Mouse (Mus musculus) CD4-positive helper T cell, adult 2 months (primary cell): Measurements from ENCODE around the gene Pik3c2b.

Source experiments
- DNase-seq: peaks from one replicate; pipeline ENCODE4 v3.0.0-alpha.2; 2012; ENCODE audit warnings: low read depth, missing footprints, low spot score

Pik3c2b gene

DNA sequence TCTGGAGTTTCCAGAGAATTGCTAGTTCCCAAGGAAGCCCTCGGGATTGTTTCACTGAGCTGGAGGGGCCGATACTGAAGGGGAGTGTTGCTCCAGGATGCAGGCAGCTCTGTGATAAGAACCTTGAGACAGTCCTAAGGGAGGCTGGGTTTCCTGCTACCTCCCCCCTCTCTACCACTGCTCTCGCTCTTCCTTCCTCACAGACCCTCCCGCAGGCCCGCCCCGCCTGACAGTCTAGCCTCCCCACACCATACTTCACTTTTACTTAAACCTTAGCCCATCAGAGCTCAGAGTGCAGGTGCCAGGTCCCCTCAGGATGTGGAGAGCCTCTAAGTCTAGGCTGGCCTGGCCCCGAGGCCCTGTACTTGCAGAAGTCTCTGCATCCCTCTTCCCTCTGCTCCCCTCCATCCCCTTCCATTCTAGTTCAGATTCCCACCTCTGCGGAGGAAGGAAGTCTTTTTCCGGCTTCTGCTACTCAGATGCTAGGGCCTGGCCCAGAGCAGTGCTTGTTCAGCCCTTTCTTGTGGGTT, 27.9 kb downstream of the Pik3c2b start:
- DNase-seq: peak; percentile 41

DNA sequence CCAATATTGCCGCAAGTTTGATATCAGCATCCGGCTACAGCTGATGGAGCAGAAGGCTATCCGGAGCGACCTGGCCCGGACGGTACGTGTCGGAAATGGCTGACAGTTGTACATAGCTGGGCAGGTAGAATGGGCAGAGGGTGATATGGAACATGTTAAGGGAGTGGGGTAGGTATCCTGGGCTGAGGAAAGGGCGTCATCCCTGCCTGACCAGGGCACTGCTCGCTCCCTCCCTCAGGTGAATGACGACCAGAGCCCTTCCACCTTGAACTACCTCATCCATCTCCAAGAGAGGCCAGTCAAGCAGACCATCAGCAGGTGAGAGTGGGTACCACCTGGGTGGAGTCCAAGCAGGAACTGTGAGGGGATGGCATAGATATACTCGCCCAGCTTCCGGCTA, 29.1 kb downstream of the Pik3c2b start:
- no peak for DNase-seq

- no peak for DNase-seq
Measured at GRCm38 (mm10) chr1:133075651-133076400, 30.4 kb downstream of the Pik3c2b start.

GRCm38 (mm10) chr1:133076681-133077514, 31.4 kb downstream of the Pik3c2b start:
- no peak for DNase-seq

DNA sequence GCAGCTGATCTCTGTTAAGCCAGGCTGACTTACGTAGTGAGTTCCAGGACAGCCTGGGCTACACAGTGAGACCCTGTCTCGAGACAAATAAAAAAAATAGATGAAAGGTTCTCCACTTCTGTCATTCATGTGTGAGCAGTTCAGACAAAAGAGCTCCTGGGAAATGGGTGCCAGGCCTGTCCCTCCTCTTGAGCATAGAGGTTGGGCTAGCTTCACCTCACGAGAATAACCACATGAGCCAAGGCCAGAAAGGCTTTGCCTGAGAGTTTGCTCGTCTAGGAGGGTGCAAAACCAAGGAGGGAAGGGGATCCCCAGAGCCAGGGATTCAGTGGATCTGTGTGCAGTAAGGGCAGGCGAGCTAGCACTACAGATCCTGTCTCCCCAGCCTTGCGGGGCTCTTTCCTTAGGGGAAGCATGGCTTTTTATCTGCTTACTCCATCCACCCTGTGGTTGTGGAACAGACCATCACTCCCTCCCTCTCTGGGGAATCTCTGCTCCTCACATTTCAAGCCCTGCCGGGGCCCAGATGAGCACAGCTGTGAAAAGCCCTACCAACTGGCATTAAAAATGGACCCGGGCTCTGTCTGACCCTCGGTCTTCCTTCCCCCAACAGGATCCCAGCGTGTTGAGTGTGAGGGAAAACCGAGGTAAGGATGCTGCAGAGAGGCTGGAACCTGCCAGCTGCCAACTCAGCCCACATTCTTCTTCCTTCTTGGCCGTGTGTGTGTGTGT, 32.3 kb downstream of the Pik3c2b start:
- DNase-seq: no peak

DNA sequence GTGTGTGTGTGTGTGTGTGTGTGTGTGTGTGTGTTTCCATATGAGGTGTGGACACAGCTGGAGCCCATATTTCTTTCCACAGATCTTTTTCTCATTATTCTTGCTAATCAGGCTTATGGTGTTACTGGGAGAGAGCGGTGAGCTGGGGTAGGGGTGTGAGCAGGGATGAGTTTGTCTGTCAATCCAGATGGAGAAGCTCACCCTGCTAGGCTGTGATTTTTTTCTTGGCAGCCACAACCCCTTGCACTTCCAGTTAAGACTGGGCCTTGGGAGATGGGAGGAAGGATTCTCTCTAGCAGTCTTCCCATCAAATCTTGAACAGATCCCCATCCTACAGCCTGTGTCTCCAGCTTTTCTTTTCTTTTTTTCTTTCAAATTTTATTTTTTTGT, 32.9 kb downstream of the Pik3c2b start:
- DNase-seq: no peak

GRCm38 (mm10) chr1:133079509-133079908, 34.0 kb downstream of the Pik3c2b start:
- no peak for DNase-seq

DNA sequence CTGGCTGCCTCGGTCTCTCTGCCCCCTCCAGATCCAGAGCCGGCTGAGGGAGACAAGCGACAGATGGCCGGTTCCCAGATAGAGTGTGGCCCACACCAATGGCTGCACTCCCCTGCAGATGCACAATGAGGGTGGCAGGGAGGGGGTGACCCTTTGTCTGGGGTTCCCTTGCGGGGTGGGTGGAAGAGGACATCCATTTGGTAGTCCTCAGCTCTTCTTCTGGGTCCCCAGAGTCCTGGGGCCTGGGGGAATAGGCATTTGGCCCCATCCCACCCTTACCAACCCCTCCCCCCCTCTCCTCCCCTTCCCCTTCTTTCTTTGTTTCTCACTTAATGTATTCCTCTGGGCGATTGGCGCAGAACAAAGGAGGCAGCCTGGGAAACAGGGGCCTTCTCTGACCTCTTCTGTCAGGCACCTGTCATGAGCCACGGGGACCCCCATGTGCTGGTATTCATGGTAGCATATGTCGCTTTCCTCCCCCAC, 34.7 kb downstream of the Pik3c2b start:
- no peak for DNase-seq

GRCm38 (mm10) chr1:133080717-133081116, 35.2 kb downstream of the Pik3c2b start:
- DNase-seq: no peak

DNA sequence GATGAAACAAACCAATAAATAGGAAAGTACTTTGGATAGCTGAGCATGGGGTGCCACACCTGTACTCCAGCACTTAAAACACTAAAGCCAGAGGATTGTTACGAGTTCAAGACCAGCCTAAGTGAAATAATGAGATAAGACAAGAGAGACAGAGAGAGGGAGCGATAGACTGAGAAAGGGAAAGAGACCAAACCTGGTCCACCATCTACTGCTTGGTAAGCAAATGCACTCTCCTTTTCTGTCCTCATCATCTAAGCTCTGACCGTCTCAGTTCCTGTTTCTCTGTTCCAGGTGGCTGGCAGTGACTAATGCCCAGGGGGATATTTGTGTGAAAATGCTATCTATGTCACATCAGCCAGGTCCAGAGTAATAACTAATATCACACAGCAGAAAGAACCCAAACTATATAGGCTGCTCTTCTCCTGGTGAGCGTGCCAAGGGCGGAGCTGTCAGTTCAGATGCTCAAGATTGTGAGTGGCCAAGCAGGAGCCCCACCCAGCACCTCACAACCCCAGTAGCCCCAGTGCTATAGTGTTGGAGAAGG, 37.6 kb downstream of the Pik3c2b start:
- DNase-seq: no peak

- no peak for DNase-seq
Measured at GRCm38 (mm10) chr1:133083942-133084625, 38.6 kb downstream of the Pik3c2b start.

DNA sequence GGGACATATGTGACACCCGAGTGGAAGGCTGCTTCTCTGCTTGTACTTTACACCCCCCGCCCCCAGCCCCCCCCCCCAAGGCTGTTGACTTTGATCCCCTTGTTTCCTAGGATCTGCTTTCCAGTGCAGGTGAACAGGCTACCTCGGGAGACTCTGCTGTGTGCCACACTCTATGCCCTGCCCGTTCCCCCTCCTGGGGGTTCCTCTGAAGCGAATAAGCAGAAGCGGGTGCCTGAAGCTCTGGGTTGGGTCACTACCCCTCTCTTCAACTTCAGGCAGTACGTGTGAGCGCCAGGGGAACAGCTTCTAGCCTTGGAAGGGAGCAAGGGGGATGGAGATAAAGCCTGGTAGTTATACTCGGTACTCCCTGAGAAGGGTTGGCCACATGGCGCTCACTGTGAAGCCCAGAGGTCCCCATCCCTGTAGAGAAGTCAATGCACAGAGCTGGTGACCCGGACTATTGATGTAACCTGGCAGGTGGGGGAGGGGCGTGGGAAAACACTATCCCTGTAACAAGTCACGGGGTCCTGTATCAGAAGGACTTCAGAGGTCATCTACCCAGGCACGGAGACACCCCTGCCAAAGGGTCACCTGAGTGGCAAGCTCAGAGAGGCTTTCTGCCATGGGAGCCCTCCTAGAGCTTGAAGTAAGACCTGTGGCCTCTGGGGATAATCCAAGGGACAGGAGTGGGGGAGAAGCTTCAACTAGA, 39.4 kb downstream of the Pik3c2b start:
- no peak for DNase-seq

DNA sequence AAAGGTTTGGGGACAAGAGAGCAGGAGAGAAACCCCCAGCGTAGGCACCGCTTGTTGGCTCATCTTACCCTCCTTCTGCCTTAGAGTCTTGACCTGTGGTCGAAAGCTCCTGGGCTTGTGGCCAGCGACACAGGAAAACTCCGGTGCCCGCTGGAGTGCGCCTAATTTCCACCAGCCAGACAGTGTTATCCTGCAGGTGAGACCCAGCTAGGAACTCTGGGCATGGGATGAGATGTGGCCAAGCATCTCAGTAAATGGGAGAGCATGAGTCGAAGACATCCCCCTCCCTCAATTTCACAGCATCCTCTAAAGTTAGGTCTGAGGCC, 39.9 kb downstream of the Pik3c2b start:
- DNase-seq: no peak

- DNase-seq: no peak
Measured at GRCm38 (mm10) chr1:133086804-133087203, 41.3 kb downstream of the Pik3c2b start.

DNA sequence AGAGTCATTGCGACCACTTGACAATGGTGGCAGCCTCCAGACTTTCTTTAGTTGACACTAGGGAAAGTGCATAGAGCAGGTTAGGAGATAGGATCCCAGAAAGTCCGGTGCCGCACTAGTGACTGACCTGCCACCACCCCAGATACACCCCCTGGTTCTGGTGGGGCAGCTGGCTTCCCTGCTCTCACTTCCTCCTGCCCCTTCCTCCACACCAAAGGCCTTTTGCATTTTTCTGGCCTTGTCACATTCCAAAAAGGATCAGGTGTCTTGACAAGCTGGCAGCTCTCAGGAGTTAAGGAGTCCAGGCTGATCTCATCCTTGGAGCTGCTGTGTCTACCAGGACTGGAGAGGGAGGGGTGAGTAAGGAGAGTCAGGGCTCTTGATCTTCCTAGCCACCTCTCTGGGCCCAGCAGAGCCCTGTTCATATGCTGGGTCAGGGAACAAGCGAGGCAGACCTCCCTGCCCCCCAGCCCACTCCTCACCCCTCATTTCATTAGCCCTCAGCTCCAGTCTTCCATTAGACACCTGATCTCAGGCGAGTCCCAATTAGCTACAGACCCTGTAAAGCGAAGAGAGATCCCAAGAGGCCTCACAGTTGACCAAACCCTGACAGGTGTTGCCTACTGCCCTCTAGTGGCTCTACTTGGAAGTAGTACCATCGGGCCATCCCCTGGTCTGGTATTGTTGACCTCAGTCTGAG, 41.9 kb downstream of the Pik3c2b start:
- peak; percentile 52 for DNase-seq

DNA sequence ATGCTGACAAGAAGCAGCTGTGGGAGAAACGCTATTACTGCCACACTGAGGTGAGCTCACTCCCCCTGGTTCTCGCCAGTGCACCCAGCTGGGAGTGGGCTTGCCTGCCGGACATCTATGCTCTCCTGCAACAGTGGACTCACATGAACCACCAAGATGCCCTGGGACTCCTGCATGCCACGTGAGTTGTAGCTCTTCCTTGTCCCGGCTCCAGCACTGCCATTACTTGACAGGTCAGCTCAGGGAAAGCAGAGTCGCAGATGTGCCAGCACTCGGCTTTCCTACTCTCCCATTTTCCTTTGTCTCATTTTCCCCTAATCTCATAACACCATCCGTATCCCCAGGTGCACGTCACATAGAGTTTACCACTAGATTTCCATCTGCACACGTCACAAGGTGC, 42.7 kb downstream of the Pik3c2b start:
- no peak for DNase-seq

GRCm38 (mm10) chr1:133089415-133089814, 43.9 kb downstream of the Pik3c2b start:
- DNase-seq: no peak

DNA sequence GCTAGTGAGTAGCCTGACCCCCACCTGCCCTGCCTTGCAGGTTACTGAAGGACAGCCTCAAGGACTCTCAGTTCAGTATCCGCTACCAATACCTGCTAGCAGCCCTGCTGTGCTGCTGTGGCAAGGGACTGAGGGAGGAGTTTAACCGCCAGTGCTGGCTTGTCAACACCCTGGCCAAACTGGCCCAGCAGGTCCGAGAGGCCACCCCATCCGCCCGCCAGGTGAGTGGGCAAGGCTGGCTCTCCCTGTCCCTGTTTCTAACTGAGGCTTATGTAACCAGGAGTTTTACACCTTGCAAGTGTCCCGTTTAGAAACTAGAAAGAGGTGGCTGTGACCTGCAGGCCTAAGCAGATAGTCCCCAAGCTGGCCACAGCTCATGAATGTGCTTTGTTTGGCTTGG, 45.2 kb downstream of the Pik3c2b start:
- no peak for DNase-seq

GRCm38 (mm10) chr1:133091483-133091882, 46.0 kb downstream of the Pik3c2b start:
- no peak for DNase-seq

GRCm38 (mm10) chr1:133093719-133094118, 48.3 kb downstream of the Pik3c2b start:
- DNase-seq: no peak
